Mouse (Mus musculus): ENCODE results near the gene Trim17. TPM values are rescaled to one million over a fixed set of nuclear protein-coding genes. Genes with fewer than 3 reads are reported as not detected.

Trim17 gene
- total and polyA plus RNA-seq, 3 experiments = 0.11 to 0.12 TPM; not detected in 1

- TF ChIP-seq TAL1 (conservative IDR thresholded peaks at IDR 0.05; ENCODE audit: low read depth, low read length) = no peak
- TF ChIP-seq CTCF (IDR thresholded peaks at IDR 0.05; ENCODE audit: low read depth, low read length) = no peak
- TF ChIP-seq GATA1 (IDR thresholded peaks at IDR 0.05; ENCODE audit: borderline replicate concordance, low read length) = no peak
- no peak for TF ChIP-seq POLR2AphosphoS5 (IDR thresholded peaks at IDR 0.05; ENCODE audit: insufficient replicate concordance, low read depth, low read length)
- TF ChIP-seq GATA2 (IDR thresholded peaks at IDR 0.05; ENCODE audit: borderline replicate concordance, low read depth, low read length) = no peak
- H3K4me1 ChIP-seq (ENCODE audit: insufficient read depth, low read depth, low read length) = peaks cover 64% of the 10 kb centered on the region
- DNase-seq (ENCODE audit: low spot score) (no peak), ATAC-seq (ENCODE audit: extremely low read depth, insufficient number of reproducible peaks, low FRiP score, poor library complexity, severe bottlenecking) (no peak)
- peaks cover 57% of the 10 kb centered on the region for H3K36me3 ChIP-seq (replicated peaks)
- peak overlapping the region; percentile 98 for H3K4me3 ChIP-seq (ENCODE audit: low read depth, low read length)
- no peaks in the 10 kb centered on the region for H3K9me3 ChIP-seq (replicated peaks)
- H3K27me3 ChIP-seq (ENCODE audit: insufficient read depth, low read length) = no peaks in the 10 kb centered on the region
Observed at GRCm38 (mm10) chr11:58978706-58979030, 24.2 kb downstream of the Trim17 start.

DNA sequence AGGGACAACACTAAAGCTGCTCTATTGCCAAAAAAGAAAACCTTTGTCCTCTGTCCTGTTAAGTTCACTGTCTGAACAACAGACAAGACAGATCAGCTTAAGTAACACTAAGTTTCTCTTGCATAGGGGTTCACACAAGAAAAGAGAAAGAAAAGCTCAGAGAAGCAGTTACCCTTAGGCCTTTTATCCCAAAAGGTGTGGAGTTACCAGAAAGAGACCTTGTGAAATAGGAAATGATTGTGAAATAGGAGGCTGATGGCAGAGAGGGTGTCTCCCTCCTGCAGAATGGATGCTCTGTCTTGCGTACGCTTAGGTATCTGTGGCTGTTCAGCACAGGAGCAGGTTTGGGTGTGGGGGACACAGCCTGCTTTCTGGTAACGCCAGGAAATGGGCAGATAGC, 24.7 kb downstream of the Trim17 start:
- peak overlapping the region; percentile 98 for H3K4me3 ChIP-seq (ENCODE audit: low read depth, low read length)
- TF ChIP-seq CTCF (IDR thresholded peaks at IDR 0.05; ENCODE audit: low read depth, low read length) (no peak), GATA1 (IDR thresholded peaks at IDR 0.05; ENCODE audit: borderline replicate concordance, low read length) (no peak), TAL1 (conservative IDR thresholded peaks at IDR 0.05; ENCODE audit: low read depth, low read length) (no peak), POLR2AphosphoS5 (IDR thresholded peaks at IDR 0.05; ENCODE audit: insufficient replicate concordance, low read depth, low read length) (no peak), GATA2 (IDR thresholded peaks at IDR 0.05; ENCODE audit: borderline replicate concordance, low read depth, low read length) (no peak)
- peaks cover 64% of the 10 kb centered on the region for H3K4me1 ChIP-seq (ENCODE audit: insufficient read depth, low read depth, low read length)
- no peaks in the 10 kb centered on the region for H3K9me3 ChIP-seq (replicated peaks)
- DNase-seq (ENCODE audit: low spot score) (no peak), ATAC-seq (ENCODE audit: extremely low read depth, insufficient number of reproducible peaks, low FRiP score, poor library complexity, severe bottlenecking) (no peak)
- H3K36me3 ChIP-seq (replicated peaks) = peaks cover 57% of the 10 kb centered on the region
- no peaks in the 10 kb centered on the region for H3K27me3 ChIP-seq (ENCODE audit: insufficient read depth, low read length)

- no peak for ATAC-seq (ENCODE audit: extremely low read depth, insufficient number of reproducible peaks, low FRiP score, poor library complexity, severe bottlenecking)
- Histone ChIP-seq H3K27me3 (ENCODE audit: insufficient read depth, low read length) (no peaks in the 10 kb centered on the region), H3K9me3 (replicated peaks) (no peaks in the 10 kb centered on the region), H3K4me3 (ENCODE audit: low read depth, low read length) (peak overlapping the region; percentile 98), H3K36me3 (replicated peaks) (peaks cover 57% of the 10 kb centered on the region), H3K4me1 (ENCODE audit: insufficient read depth, low read depth, low read length) (peaks cover 64% of the 10 kb centered on the region)
- no peak for DNase-seq (ENCODE audit: low spot score)
- no peak for TF ChIP-seq CTCF (IDR thresholded peaks at IDR 0.05; ENCODE audit: low read depth, low read length)
- no peak for TF ChIP-seq GATA1 (IDR thresholded peaks at IDR 0.05; ENCODE audit: borderline replicate concordance, low read length)
- no peak for TF ChIP-seq TAL1 (conservative IDR thresholded peaks at IDR 0.05; ENCODE audit: low read depth, low read length)
- no peak for TF ChIP-seq POLR2AphosphoS5 (IDR thresholded peaks at IDR 0.05; ENCODE audit: insufficient replicate concordance, low read depth, low read length)
- no peak for TF ChIP-seq GATA2 (IDR thresholded peaks at IDR 0.05; ENCODE audit: borderline replicate concordance, low read depth, low read length)
Observed at GRCm38 (mm10) chr11:58979661-58980060, 25.2 kb downstream of the Trim17 start.

DNA sequence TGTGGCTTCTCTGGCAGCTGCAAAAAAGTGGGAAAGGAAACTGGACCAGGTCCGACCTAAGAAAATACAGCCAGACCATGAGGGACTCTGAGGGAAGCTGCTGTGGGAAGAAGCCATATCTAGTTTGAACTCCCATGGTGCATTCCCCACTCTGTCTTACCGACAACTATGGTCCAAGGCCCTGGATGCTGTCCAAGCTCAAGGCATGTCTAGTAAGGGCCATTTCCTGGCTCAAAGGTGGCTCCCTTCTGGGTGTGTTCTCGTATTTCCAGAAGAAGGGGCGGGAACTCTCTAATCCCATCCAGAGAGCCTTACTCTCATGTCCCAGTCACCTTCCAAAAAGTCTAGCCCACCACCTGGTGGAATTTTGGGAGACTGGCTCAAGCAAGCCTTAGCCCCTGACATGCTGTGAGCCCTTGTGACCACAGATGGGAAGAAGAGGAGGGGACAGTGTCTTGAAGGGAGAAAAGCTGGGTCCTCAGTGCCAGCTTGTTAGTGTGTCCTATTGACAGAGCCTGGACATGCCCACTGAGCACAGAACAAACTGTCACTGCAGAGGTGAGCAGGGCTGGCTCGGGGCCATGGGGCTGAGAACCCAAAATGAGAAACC, 26.0 kb downstream of the Trim17 start:
- peaks cover 63% of the 10 kb centered on the region for H3K36me3 ChIP-seq (replicated peaks)
- DNase-seq (ENCODE audit: low spot score) = no peak
- peaks cover 67% of the 10 kb centered on the region for H3K4me1 ChIP-seq (ENCODE audit: insufficient read depth, low read depth, low read length)
- ATAC-seq (ENCODE audit: extremely low read depth, insufficient number of reproducible peaks, low FRiP score, poor library complexity, severe bottlenecking) = no peak
- H3K9me3 ChIP-seq (replicated peaks) = no peaks in the 10 kb centered on the region
- no peaks in the 10 kb centered on the region for H3K27me3 ChIP-seq (ENCODE audit: insufficient read depth, low read length)
- TF ChIP-seq GATA2 (IDR thresholded peaks at IDR 0.05; ENCODE audit: borderline replicate concordance, low read depth, low read length) (no peak), POLR2AphosphoS5 (IDR thresholded peaks at IDR 0.05; ENCODE audit: insufficient replicate concordance, low read depth, low read length) (no peak), CTCF (IDR thresholded peaks at IDR 0.05; ENCODE audit: low read depth, low read length) (no peak), TAL1 (conservative IDR thresholded peaks at IDR 0.05; ENCODE audit: low read depth, low read length) (no peak), GATA1 (IDR thresholded peaks at IDR 0.05; ENCODE audit: borderline replicate concordance, low read length) (no peak)
- peak overlapping the region; percentile 98 for H3K4me3 ChIP-seq (ENCODE audit: low read depth, low read length)

- TF ChIP-seq GATA1 (IDR thresholded peaks at IDR 0.05; ENCODE audit: borderline replicate concordance, low read length) (no peak), CTCF (IDR thresholded peaks at IDR 0.05; ENCODE audit: low read depth, low read length) (peak; percentile 30; the same call in 1 of the 2 replicates), TAL1 (conservative IDR thresholded peaks at IDR 0.05; ENCODE audit: low read depth, low read length) (no peak), POLR2AphosphoS5 (IDR thresholded peaks at IDR 0.05; ENCODE audit: insufficient replicate concordance, low read depth, low read length) (no peak)
- H3K4me3 ChIP-seq (ENCODE audit: low read depth, low read length) = peak overlapping the region; percentile 98; the same call in 1 of the 2 replicates
- peaks cover 74% of the 10 kb centered on the region for H3K4me1 ChIP-seq (ENCODE audit: insufficient read depth, low read depth, low read length)
- H3K9me3 ChIP-seq (replicated peaks) = no peaks in the 10 kb centered on the region
- DNase-seq (ENCODE audit: low spot score) = peak; percentile 74
- peak; percentile 52 for ATAC-seq (ENCODE audit: extremely low read depth, insufficient number of reproducible peaks, low FRiP score, poor library complexity, severe bottlenecking)
- peaks cover 74% of the 10 kb centered on the region for H3K36me3 ChIP-seq (replicated peaks)
- H3K27me3 ChIP-seq (ENCODE audit: insufficient read depth, low read length) = no peaks in the 10 kb centered on the region
Observed at GRCm38 (mm10) chr11:58981541-58982447, 27.3 kb downstream of the Trim17 start.

GRCm38 (mm10) chr11:58982471-58983097, 28.1 kb downstream of the Trim17 start:
- TF ChIP-seq GATA2 (IDR thresholded peaks at IDR 0.05; ENCODE audit: borderline replicate concordance, low read depth, low read length) = no peak
- ATAC-seq (ENCODE audit: extremely low read depth, insufficient number of reproducible peaks, low FRiP score, poor library complexity, severe bottlenecking) (no peak), DNase-seq (ENCODE audit: low spot score) (peak; percentile 63)
- Histone ChIP-seq H3K36me3 (replicated peaks) (peaks cover 82% of the 10 kb centered on the region), H3K27me3 (ENCODE audit: insufficient read depth, low read length) (no peaks in the 10 kb centered on the region), H3K9me3 (replicated peaks) (no peaks in the 10 kb centered on the region), H3K4me3 (ENCODE audit: low read depth, low read length) (peak overlapping the region; percentile 98; the same call in 1 of the 2 replicates), H3K4me1 (ENCODE audit: insufficient read depth, low read depth, low read length) (peaks cover 80% of the 10 kb centered on the region)
